Mouse (Mus musculus) ES-E14 (cell line): Measurements from ENCODE around the gene Blnk. TPM values are rescaled to one million over a fixed set of nuclear protein-coding genes. Genes with fewer than 3 reads are reported as not detected.

Experiments
- DNase-seq: peaks from one replicate; pipeline ENCODE4 v3.0.0-alpha.2; 2013; ENCODE audit warnings: low read depth, low spot score
- H3K27ac ChIP-seq: 2 replicates; pipeline ENCODE4 v1.5.1; 2012; ENCODE audit warnings: low read depth, mild to moderate bottlenecking, low read length, moderate library complexity, mixed read lengths; ENCODE audit not compliant: poor library complexity, insufficient read depth, severe bottlenecking
- H3K36me3 ChIP-seq: 2 replicates; pipeline ENCODE4 v1.6.1; 2012; ENCODE audit warnings: mild to moderate bottlenecking, low read length, moderate library complexity, mixed read lengths; ENCODE audit not compliant: control insufficient read depth, poor library complexity, insufficient read depth, severe bottlenecking
- H3K4me1 ChIP-seq, 2 experiments: fragments of 150-350 bp in 1 of 2; sonication (generic) in 1 of 2; 2 replicates each; pipeline ENCODE4 v1.6.1; 2012; ENCODE audit warnings: low read length in 2 of 2, mild to moderate bottlenecking in 1 of 2, mixed read lengths in 1 of 2; ENCODE audit not compliant: control insufficient read depth in 2 of 2, insufficient read depth in 2 of 2, poor library complexity in 1 of 2
- H3K4me3 ChIP-seq, 2 experiments: fragments of 150-350 bp in 1 of 2; sonication (generic) in 1 of 2; 2 replicates each; pipeline ENCODE4 v1.5.1; 2012; ENCODE audit warnings: low read length in 2 of 2, low read depth in 1 of 2, mild to moderate bottlenecking in 1 of 2, mixed read lengths in 1 of 2; ENCODE audit not compliant: insufficient read depth in 1 of 2, poor library complexity in 1 of 2, severe bottlenecking in 1 of 2
- H3K9ac ChIP-seq: 2 replicates; pipeline ENCODE4 v1.6.1; 2012; ENCODE audit warnings: low read depth, mild to moderate bottlenecking, low read length, mixed read lengths; ENCODE audit not compliant: poor library complexity, insufficient read depth, severe bottlenecking
- H3K9me3 ChIP-seq: fragments of 150-350 bp; sonication (generic); 2 replicates; pipeline ENCODE4 v1.6.1; 2012; ENCODE audit warnings: low read depth, mild to moderate bottlenecking, low read length; ENCODE audit not compliant: control insufficient read depth, insufficient read depth
- CHD2 ChIP-seq: IDR thresholded peaks from 2 replicates; pipeline ENCODE4 v1.6.1; 2014; ENCODE audit warnings: mild to moderate bottlenecking, low read depth, low read length, inconsistent platforms
- HCFC1 ChIP-seq: IDR thresholded peaks from 2 replicates; pipeline ENCODE4 v1.6.1; 2012; ENCODE audit warnings: low read length, inconsistent platforms, borderline replicate concordance; ENCODE audit not compliant: insufficient read depth
- MAFK ChIP-seq: IDR thresholded peaks from 2 replicates; pipeline ENCODE4 v1.6.1; 2014; ENCODE audit warnings: mild to moderate bottlenecking, low read depth, low read length, inconsistent platforms; ENCODE audit not compliant: insufficient read depth
- ZC3H11A ChIP-seq: IDR thresholded peaks from 2 replicates; pipeline ENCODE4 v1.6.1; 2012; ENCODE audit warnings: low read depth, mild to moderate bottlenecking, inconsistent platforms, low read length, borderline replicate concordance
- ZNF384 ChIP-seq: IDR thresholded peaks from 2 replicates; pipeline ENCODE4 v1.6.1; 2012; ENCODE audit warnings: low read depth, low read length, inconsistent platforms
- in situ Hi-C, 2 experiments: fragments of 600-800 bp; cut with MboI; formaldehyde crosslinking; loops; one replicate each; pipeline ENCODE4 v1.15.1; 2025; ENCODE audit warnings: low sequenced_read_pairs in 2 of 2, inconsistent platforms in 1 of 2; ENCODE audit not compliant: unreplicated experiment in 2 of 2
- total RNA-seq: library from RNA; depleted of rRNA; stranded (reverse); fragments of 300-350 nt; gene quantifications from 2 replicates; pipeline ENCODE4 v1.2.3, GENCODE M21; 2012

The Blnk gene
- total RNA-seq, 1 experiment, result 1.7 TPM

GRCm38 (mm10) chr19:40988856-40989255 is 5.5 kb downstream of the Blnk start:
- Histone ChIP-seq H3K36me3 (no peaks in the 10 kb centered on the region), H3K27ac (no peak overlapping the region), H3K4me1 (peaks cover 0 to 2% of the 10 kb centered on the region in 2 experiments; a peak in 1 of 4 replicates), H3K4me3 (no peak overlapping the region), H3K9me3 (no peaks in the 10 kb centered on the region), H3K9ac (no peak overlapping the region)
- no peak for TF ChIP-seq MAFK
- no peak for TF ChIP-seq ZNF384
- no peak for TF ChIP-seq ZC3H11A
- TF ChIP-seq HCFC1, result no peak
- no peak for TF ChIP-seq CHD2
- no peak for DNase-seq
- in situ Hi-C loops, result no loop called here

DNA sequence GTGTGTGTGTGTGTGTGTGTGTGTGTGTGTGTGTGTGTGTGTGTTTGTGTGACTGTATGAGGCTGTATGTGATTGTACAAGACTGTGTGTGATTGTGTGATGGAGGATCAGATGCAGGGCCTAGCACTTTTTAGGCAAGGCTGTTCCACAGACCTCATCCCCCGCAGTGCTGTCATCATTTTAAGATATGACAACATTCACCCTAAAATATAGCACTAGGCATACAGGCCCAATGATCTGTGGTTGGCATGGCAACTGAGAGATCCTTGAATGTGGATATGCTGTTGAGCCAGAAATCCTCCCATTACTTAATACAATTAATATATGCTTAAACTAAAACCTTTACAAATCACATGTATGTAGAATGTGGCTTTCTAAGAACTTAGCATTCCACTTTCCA is 9.8 kb downstream of the Blnk start:
- Histone ChIP-seq H3K27ac (no peak overlapping the region), H3K4me3 (no peak overlapping the region), H3K9me3 (no peaks in the 10 kb centered on the region), H3K36me3 (no peaks in the 10 kb centered on the region), H3K4me1 (no peaks in the 10 kb centered on the region), H3K9ac (no peak overlapping the region)
- in situ Hi-C loops, result no loop called here
- TF ChIP-seq ZNF384 (no peak), HCFC1 (no peak), ZC3H11A (no peak), MAFK (no peak), CHD2 (no peak)
- no peak for DNase-seq

DNA sequence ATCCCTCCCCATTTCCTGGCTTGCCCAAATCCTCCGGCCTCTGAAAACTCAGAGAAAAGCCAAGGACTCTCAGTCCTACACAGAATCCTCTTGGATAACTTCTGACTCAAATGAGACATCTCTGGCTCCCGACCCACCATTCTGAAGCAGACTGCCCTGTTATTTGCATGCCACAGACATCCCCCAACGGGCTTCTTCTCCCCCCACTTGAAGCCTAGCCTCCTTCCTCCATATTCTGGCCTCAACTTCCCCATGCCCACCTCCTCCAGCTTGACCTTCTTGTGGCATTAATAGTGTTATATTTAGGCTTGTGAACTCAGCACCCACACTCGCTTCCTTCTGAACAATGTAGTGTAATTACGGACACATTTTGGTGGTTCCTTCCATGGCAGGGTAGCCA is 13.7 kb downstream of the Blnk start:
- H3K4me1 ChIP-seq, result no peaks in the 10 kb centered on the region
- TF ChIP-seq CHD2, result no peak
- no peak for TF ChIP-seq ZC3H11A
- TF ChIP-seq MAFK, result no peak
- no peak for TF ChIP-seq HCFC1
- DNase-seq, result no peak
- in situ Hi-C loops, result no loop called here
- no peaks in the 10 kb centered on the region for H3K9me3 ChIP-seq
- H3K27ac ChIP-seq, result no peak overlapping the region
- no peak overlapping the region for H3K4me3 ChIP-seq
- H3K9ac ChIP-seq, result no peak overlapping the region
- no peaks in the 10 kb centered on the region for H3K36me3 ChIP-seq

GRCm38 (mm10) chr19:40978026-40978425 is 16.3 kb downstream of the Blnk start:
- Histone ChIP-seq H3K27ac (no peak overlapping the region), H3K9me3 (no peaks in the 10 kb centered on the region), H3K36me3 (no peaks in the 10 kb centered on the region), H3K4me3 (no peak overlapping the region), H3K4me1 (no peaks in the 10 kb centered on the region), H3K9ac (no peak overlapping the region)
- in situ Hi-C loops, result no loop called here
- no peak for DNase-seq
- TF ChIP-seq ZC3H11A, result no peak
- no peak for TF ChIP-seq CHD2
- TF ChIP-seq HCFC1, result no peak
- no peak for TF ChIP-seq MAFK
- no peak for TF ChIP-seq ZNF384
